Mouse (Mus musculus) cerebellum, adult 2 months (tissue): ENCODE results near the gene Rho.

ENCODE experiments used
- CTCF ChIP-seq: fragments of 200-500 bp; IDR thresholded peaks from 2 replicates; pipeline ENCODE4 v1.5.1; 2011; ENCODE audit warnings: low read depth, mild to moderate bottlenecking, control low read depth, low read length, moderate library complexity, borderline replicate concordance; ENCODE audit not compliant: insufficient read depth
- POLR2A ChIP-seq: fragments of 200-500 bp; IDR thresholded peaks from 2 replicates; pipeline ENCODE4 v1.6.1; 2011; ENCODE audit warnings: low read length, control low read depth, borderline replicate concordance; ENCODE audit not compliant: insufficient read depth

GRCm38 (mm10) chr6:115989607-115990006 is 58.1 kb downstream of the Rho start:
- no peak for TF ChIP-seq POLR2A
- no peak for TF ChIP-seq CTCF
